Mouse (Mus musculus) left cerebral cortex, adult 18-20 months (tissue): ENCODE data around the gene Ttll6. TPM values are rescaled to one million over a fixed set of nuclear protein-coding genes. Genes with fewer than 3 reads are reported as not detected.

Source experiments
- DNase-seq, 2 experiments: peaks; one replicate each; pipeline ENCODE4 v3.0.0; 2021 to 2022; ENCODE audit warnings: low spot score in 2 of 2, mixed read lengths in 1 of 2
- total RNA-seq, 2 experiments: library from RNA; stranded (reverse); gene quantifications; 2 replicates each; pipeline ENCODE4 v1.2.3; 2021

Ttll6 gene
- total RNA-seq, 2 experiments from 2014 or later, result 0.12 TPM; not detected in 1

DNA sequence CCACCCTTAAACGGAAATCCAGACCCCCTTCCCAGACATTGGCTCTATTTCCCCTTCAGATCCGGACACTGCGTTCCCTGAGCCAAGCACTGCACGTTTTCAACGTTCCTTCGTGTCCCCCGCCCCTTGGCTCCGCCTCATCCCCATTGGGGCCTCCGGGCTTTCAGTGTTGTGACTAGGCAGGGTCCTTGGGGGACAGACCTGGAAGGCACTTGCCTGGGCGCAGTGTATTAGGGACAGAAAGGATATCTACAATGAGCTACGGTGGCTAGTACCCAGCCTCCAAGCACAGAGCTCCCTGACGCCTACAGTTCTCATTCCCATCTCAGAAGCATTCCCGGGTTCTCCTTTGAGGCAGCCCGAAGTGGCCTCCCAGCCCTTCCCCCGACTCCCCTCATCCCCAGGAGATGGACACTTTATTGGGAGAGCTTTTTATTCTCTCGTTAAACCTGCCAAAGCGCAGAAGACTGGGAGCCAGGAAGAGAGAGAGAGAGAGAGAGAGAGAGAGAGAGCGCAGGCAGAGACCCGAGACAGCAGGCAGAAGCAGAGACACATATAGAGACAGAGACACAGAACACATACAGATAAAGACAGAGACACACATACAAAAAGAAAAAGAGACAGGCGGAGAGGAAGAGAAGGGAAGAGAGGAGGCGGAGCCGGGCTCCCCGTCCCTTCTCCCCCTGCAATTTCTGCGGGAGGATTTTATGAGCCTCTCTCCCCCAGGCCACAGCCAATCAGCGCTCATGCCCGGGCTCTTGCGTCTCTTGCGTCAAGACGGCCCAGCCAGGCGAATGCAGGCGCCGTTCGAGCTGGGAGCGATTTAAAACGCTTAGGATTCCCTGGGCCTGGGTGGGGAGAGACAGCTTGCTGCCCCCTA is 60.2 kb downstream of the Ttll6 start, which contains the start of gene Hoxb13:
TSS of gene Hoxb13 (plus strand) at position 796 of the 880 bp plus-strand sequence.
- DNase-seq, result no peak

DNA sequence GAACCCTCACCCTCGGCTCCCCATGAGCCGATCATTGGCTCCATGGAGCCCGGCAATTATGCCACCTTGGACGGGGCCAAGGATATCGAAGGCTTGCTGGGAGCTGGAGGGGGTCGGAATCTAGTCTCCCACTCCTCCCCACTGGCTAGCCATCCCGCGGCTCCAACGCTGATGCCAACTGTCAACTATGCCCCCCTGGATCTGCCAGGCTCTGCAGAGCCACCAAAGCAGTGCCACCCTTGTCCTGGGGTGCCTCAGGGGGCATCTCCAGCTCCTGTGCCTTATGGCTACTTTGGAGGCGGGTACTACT is 60.8 kb downstream of the Ttll6 start:
- DNase-seq, result no peak

DNA sequence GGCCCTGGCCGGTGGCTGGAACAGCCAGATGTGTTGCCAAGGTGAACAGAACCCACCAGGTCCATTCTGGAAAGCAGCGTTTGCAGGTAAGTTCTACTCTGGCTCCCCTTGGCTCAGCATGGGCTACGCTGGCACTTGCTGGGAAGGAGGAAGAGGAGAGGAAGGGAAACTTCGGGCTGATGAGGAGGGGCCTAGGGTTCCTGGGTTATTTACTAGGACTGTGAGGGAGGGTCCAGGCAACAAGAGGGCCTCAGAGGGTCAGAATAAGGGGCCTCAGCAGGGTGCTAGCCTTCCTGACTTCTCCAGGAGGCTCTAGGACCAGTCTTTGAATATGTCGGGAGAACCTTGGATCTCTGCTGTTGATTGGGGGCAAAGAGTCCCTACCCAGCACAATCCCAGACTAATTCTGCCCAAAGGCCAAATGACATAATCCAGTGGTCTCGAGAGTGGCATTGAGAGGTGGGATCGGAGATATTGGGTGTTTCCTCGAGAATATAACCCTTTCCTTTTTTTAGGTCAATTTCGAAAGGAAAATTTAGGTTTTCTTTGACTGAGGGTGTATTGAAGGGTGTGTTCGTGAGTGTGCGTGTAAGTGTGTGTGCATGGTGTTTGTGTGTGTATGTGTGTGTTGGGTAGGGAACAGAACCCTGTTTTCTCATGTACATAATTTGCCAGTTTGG is 61.5 kb downstream of the Ttll6 start:
- DNase-seq, result no peak

DNA sequence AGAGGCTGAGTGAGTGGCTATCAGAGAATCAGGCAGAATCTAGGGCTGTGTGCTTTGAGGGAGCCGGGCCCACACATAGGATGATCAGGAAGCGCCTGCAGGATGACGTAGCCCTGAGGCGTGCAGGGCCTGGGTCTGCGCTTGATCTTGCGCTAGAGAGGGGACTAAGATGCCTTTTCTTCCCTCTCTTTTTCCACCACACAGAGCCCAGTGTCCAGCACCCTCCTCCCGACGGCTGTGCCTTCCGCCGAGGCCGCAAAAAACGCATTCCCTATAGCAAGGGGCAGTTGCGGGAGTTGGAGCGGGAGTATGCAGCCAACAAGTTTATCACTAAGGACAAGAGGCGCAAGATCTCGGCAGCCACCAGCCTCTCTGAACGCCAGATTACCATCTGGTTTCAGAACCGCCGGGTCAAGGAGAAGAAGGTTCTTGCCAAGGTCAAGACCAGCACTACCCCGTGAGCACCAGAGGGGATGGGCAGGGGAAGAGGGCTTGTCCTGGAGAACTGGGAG is 62.2 kb downstream of the Ttll6 start:
- no peak for DNase-seq

DNA sequence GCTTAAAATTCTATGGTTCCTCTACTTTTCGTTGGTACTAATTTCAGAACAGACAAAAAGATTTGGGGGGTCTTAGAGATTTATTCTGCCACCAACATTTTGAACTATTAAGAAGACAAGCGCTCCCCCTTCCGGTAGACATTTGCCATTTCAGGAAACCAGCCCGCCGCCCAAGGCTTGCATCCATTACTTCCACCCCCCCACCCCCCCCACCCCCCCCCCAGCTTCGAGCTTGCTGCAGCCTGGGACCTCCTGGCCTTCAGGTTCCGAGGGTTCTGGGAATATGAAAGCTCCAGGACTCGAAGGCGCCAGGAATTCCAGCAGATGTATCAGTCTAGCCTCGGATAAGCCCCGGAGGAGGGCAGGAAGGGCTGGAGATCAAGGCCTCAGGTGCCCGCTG is 65.1 kb downstream of the Ttll6 start:
- DNase-seq, result peak in 1 of 2 experiments; percentile 10

DNA sequence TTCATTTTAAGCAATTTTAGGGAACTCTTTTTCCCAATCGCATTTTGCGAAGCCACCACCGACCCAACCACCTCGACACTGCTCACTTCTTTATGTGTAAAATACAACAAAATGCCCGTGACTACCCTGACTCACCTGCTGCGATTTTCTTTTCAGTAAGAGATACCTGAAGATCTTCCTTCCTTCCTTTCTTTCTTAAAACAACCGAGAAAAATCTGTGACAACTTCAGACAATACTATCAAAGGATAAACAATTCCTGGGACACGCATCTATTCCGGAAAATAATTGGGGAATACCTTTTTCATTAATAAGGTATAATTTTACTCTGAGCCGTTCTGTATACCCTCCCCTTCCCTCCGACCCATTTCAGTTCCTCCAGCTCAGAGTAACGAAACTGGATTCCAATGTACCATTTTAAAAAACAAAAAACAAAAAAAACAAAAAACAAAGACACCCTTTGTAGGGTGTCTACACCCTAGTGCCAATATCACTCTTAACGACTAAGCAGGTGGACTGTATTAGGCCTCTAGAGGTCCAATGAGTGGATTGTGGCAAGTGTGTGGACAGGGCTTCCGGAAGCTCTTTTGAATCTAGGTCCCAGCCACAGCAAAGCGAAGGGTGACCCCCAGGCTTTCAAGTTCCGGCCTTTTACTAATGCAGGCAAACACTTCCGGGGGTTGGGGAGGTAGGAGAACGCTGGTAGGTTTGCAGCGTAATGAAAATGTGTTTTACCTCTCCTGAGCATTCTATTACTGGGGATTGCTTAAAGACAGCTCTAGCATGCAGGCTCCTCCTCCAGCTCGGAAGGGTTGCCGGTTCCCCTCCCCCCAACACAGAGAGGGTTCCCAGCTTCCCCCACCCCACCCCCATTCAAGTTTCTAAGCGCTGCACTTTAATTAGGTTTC is 65.8 kb downstream of the Ttll6 start:
- no peak for DNase-seq

DNA sequence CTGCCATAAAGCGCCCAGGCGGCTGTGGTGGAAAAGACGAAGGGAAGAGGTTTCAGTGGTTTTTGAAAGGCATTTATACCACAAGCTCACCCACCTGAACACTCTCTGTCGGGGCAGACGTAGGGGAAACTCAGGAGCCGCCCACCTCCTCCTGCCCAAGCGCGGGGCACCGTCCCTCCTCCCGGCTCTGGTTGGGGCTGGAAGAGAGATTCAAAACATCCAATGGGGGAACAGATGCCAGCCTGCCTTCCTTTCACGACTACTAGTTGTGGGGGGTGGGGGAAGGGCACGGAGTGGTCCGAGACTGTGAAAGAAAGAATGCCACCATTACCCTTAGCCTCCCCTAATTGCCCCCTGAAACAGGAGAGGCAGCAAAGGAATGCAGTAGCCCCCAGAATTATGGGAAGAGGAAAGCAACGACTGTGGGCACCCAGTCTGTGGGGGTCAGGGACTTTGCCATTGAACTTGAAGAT is 66.6 kb downstream of the Ttll6 start:
- no peak for DNase-seq

DNA sequence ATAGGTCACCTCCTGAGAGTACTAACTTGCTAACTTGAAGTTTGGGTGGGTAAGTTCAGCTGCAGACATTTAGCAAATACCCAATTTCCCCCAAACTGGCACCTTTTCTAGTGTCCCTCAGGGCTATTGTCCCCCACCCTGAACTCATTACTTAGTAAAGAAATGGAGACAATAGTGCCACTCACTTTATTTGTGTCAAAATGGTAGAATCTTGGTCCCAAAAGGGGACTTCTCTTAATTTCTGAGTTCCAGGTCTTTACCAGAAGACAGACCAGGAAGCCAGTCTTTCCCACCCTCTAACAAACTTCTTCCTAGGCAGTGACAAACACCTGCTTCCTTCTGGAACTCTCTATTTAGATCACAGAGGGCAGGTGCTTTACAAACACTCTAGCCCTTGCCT is 68.2 kb downstream of the Ttll6 start:
- DNase-seq, result no peak

DNA sequence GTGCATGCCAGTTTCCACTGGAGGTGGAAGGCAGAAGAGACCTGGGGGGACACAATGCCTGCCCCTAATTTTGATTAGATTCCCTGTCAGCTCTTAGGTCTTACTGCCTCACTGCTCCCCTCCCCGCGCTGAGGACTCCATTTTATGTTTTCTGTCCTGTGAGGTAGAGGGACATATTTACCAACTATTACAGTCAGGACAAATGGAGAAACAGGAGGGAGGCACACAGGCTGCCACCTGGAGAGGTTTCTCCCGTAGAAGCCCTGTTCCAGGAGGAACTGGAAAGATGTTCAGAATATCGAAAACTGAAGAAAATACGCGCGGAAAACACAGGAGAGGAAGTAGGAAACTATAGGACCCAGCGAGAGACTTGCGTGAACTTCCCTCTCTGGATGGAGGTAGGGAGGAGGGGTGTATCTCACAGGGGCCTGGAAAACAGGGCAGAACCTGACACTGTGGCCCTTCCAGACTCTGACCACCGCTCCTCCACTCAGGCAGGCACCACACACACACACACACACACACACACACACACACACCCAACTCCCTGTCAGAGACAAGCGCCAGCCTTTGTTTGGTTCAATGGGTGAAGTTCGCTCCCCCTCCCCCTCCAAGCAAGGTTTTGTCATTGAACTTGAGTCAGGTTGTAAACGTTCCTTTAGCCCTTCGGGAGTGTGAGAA is 69.0 kb downstream of the Ttll6 start:
- no peak for DNase-seq

DNA sequence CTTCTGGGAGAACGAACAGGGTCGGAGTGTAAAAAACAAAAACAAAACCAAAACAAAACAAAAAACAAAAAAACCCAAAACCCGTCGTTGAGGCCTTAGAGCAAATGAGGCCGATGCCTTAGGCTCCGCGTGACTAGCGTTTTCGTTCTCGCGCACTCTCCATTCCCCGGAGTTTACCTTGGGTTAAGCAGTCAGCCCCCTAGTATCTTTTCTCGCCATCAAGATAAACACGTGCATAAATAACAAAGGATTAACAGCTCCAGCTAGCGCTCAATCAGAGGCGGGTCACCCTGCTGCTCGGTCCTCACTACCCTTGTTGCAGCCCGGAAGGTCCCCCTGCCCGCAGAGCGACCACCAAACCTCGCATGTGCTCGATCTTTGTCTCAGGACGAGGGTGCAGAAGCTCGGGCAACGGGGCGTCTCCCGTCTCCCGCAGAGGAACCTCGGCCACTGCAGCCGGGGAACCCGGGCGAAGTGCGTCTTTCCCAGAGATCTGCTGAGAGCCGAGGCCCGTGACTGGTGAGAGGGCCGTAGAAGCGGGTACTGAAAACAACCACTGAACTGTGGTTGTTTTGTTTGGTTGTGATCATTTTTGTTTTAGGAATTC is 69.7 kb downstream of the Ttll6 start:
- DNase-seq, result no peak

DNA sequence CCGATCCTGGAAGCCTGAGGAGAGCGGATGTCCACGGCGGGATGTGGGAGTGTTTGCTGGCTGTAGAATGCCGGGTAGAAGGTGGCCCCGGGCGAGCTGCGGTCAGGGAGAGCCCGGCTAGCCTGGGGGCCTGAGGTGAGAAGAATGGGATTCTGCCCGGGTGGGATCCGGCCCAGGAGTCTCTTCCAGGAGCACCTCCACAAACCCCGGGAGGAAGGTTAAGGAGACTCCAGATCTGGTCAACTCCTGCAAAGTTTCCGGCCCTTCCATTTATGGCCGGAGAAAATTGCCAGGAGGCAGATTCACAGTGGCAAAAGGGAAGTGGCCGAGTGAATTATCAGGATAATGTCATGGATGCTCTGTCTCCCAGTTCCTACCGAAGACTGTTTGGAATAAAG is 70.2 kb downstream of the Ttll6 start:
- no peak for DNase-seq

DNA sequence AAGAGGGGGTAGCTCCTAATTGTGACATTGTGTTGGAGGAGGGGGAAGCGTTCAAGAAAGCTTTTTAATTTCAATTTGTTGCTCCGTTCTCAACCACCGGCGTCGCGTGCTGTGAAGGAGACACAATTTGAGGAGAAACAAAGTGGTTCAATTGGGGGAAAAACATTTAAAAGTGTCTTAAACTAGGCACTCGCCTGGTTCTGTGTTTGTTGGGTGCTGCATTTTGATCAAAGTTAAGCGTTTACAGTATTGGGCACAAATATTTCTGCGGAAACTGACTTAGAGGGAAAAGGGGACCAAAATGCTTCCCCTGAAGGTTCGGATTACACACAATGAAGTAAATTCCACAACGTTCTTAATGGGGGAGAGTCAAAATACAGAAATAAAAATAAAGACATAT is 70.8 kb downstream of the Ttll6 start:
- DNase-seq, result no peak

DNA sequence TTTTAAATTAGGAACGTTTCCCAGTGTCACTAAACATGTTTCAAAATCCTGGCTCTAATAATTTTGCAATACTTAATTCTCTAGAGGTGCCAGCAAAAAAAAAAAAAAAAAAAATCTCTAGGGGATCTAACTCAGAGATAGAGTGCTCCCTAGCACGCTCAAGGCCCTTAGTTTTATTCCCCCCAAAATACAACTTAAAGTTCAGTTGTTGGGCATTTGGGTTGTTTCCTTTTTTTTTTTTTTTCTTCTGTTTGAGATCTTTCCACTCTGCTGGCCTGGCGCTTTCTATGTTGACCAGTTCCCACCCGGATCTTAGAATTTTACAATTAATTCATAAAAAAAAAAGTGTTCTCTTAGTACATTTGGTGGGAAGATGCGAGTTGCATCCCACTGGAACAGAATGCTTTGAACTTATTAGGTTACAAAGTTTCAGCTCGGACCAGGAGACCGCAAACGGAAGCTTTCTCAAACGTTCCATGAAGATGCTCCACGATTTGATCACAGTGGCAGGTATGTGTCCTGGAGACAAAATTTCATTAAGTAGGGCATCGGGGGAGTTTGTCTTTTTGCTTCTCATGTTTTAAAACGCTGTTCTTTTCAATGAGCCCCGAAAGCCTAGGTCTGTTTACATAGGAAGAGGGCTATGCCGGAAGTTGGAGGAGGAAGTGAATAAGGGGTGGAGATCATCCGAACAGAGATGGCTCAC is 72.0 kb downstream of the Ttll6 start:
- no peak for DNase-seq

Other genes starting within 250 kb of the Ttll6 start
- not detected for gene B4galnt2, start 218.9 kb upstream of the Ttll6 start, total RNA-seq
- under 1 TPM in 1 of 2 experiments, not detected in 1; 0.37 TPM for gene Igf2bp1, start 127.8 kb upstream of the Ttll6 start, total RNA-seq
- gene Gip, start 109.2 kb upstream of the Ttll6 start, total RNA-seq, result not detected
- gene Snf8, start 98.9 kb upstream of the Ttll6 start, total RNA-seq, result 100 to 1,000 TPM; 104 to 106 TPM
- gene Ube2z, start 68.4 kb upstream of the Ttll6 start, total RNA-seq, result 10 to 100 TPM; 61.9 to 63.1 TPM
- 100 to 1,000 TPM; 349 to 365 TPM for gene Atp5g1, start 58.1 kb upstream of the Ttll6 start, total RNA-seq
- gene Calcoco2, start 21.8 kb upstream of the Ttll6 start, total RNA-seq, result not detected
- not detected for gene Hoxb13, start 60.5 kb downstream of the Ttll6 start, total RNA-seq
- not detected for gene Hoxb9, start 137.7 kb downstream of the Ttll6 start, total RNA-seq
- not detected for gene Hoxb8, start 148.1 kb downstream of the Ttll6 start, total RNA-seq
- gene Hoxb7, start 152.8 kb downstream of the Ttll6 start, total RNA-seq, result not detected
- not detected for gene Hoxb6, start 158.7 kb downstream of the Ttll6 start, total RNA-seq
- not detected for gene Hoxb5, start 169.6 kb downstream of the Ttll6 start, total RNA-seq
- not detected for gene Hoxb4, start 184.5 kb downstream of the Ttll6 start, total RNA-seq
- not detected for gene Hoxb3, start 189.5 kb downstream of the Ttll6 start, total RNA-seq
- gene Hoxb2, start 216.7 kb downstream of the Ttll6 start, total RNA-seq, result not detected
- gene Hoxb1, start 232.0 kb downstream of the Ttll6 start, total RNA-seq, result not detected